Mouse (Mus musculus): Measurements from ENCODE around the gene Gpr4. TPM values are rescaled to one million over a fixed set of nuclear protein-coding genes. Genes with fewer than 3 reads are reported as not detected.

Gpr4 gene
- total and polyA plus RNA-seq, 3 experiments: 0.15 to 0.19 TPM; not detected in 1

GRCm38 (mm10) chr7:19213385-19213784 is 1.0 kb downstream of the Gpr4 start:
- TF ChIP-seq ZKSCAN1 (IDR thresholded peaks at IDR 0.05; ENCODE audit: low read depth, low read length) (no peak), TBP (IDR thresholded peaks at IDR 0.05; ENCODE audit: low read depth, low read length) (no peak), ELF1 (IDR thresholded peaks at IDR 0.05; ENCODE audit: low read depth, low read length) (no peak)
- H3K27me3 ChIP-seq (ENCODE audit: control insufficient read depth in 1 of 2, insufficient read depth in 2 of 2, low read length in 2 of 2): no peaks in the 10 kb centered on the region
- peaks cover 0 to 16% of the 10 kb centered on the region in 2 experiments; a peak in 2 of 4 replicates for H3K36me3 ChIP-seq (ENCODE audit: control insufficient read depth in 1 of 2, insufficient read depth in 2 of 2, low read length in 2 of 2)
- no peaks in the 10 kb centered on the region for H3K79me2 ChIP-seq (ENCODE audit: control insufficient read depth, insufficient read depth, low read length, poor library complexity)
- H3K4me1 ChIP-seq (ENCODE audit: control insufficient read depth in 1 of 2, insufficient read depth in 2 of 2, low read length in 2 of 2): peaks cover 4 to 27% of the 10 kb centered on the region in 2 experiments
- H3K9me3 ChIP-seq (replicated peaks; ENCODE audit: insufficient read depth, low read length): no peaks in the 10 kb centered on the region
- H3K4me3 ChIP-seq (ENCODE audit: control insufficient read depth in 1 of 2, insufficient read depth in 1 of 2, low read depth in 2 of 2, low read length in 2 of 2): no peak overlapping the region
- no peak overlapping the region for H3K27ac ChIP-seq (ENCODE audit: control insufficient read depth, low read depth, low read length)
- DNase-seq (ENCODE audit: low read depth, low spot score): no peak
- H3K9ac ChIP-seq (ENCODE audit: control insufficient read depth, low read depth, low read length, poor library complexity, severe bottlenecking): no peak overlapping the region

GRCm38 (mm10) chr7:19214369-19214768 is 2.0 kb downstream of the Gpr4 start:
- peaks cover 4 to 32% of the 10 kb centered on the region in 2 experiments for H3K4me1 ChIP-seq (ENCODE audit: control insufficient read depth in 1 of 2, insufficient read depth in 2 of 2, low read length in 2 of 2)
- H3K36me3 ChIP-seq (ENCODE audit: control insufficient read depth in 1 of 2, insufficient read depth in 2 of 2, low read length in 2 of 2): peaks cover 0 to 17% of the 10 kb centered on the region in 2 experiments; a peak in 2 of 4 replicates
- TF ChIP-seq MYC (IDR thresholded peaks at IDR 0.05; ENCODE audit: low read depth, low read length): no peak
- TF ChIP-seq USF2 (IDR thresholded peaks at IDR 0.05; ENCODE audit: borderline replicate concordance in 1 of 2, insufficient read depth in 1 of 2, low read depth in 1 of 2, low read length in 2 of 2): no peak
- no peaks in the 10 kb centered on the region for H3K27me3 ChIP-seq (ENCODE audit: control insufficient read depth in 1 of 2, insufficient read depth in 2 of 2, low read length in 2 of 2)
- H3K79me2 ChIP-seq (ENCODE audit: control insufficient read depth, insufficient read depth, low read length, poor library complexity): no peaks in the 10 kb centered on the region
- no peak overlapping the region for H3K9ac ChIP-seq (ENCODE audit: control insufficient read depth, low read depth, low read length, poor library complexity, severe bottlenecking)
- H3K9me3 ChIP-seq (replicated peaks; ENCODE audit: insufficient read depth, low read length): no peaks in the 10 kb centered on the region
- H3K27ac ChIP-seq (ENCODE audit: control insufficient read depth, low read depth, low read length): no peak overlapping the region
- DNase-seq (ENCODE audit: low read depth, low spot score): no peak
- no peak overlapping the region for H3K4me3 ChIP-seq (ENCODE audit: control insufficient read depth in 1 of 2, insufficient read depth in 1 of 2, low read depth in 2 of 2, low read length in 2 of 2)

- H3K27me3 ChIP-seq (ENCODE audit: control insufficient read depth in 1 of 2, insufficient read depth in 2 of 2, low read length in 2 of 2): no peaks in the 10 kb centered on the region
- no peaks in the 10 kb centered on the region for H3K79me2 ChIP-seq (ENCODE audit: control insufficient read depth, insufficient read depth, low read length, poor library complexity)
- H3K9me3 ChIP-seq (replicated peaks; ENCODE audit: insufficient read depth, low read length): no peaks in the 10 kb centered on the region
- peak overlapping the region; percentile 22 to 58; a peak in 3 of 4 replicates for H3K4me3 ChIP-seq (ENCODE audit: control insufficient read depth in 1 of 2, insufficient read depth in 1 of 2, low read depth in 2 of 2, low read length in 2 of 2)
- H3K36me3 ChIP-seq (ENCODE audit: control insufficient read depth in 1 of 2, insufficient read depth in 2 of 2, low read length in 2 of 2): peaks cover 0 to 17% of the 10 kb centered on the region in 2 experiments; a peak in 2 of 4 replicates
- DNase-seq (ENCODE audit: low read depth, low spot score): peak; percentile 71
- H3K4me1 ChIP-seq (ENCODE audit: control insufficient read depth in 1 of 2, insufficient read depth in 2 of 2, low read length in 2 of 2): peaks cover 4 to 32% of the 10 kb centered on the region in 2 experiments
- H3K27ac ChIP-seq (ENCODE audit: control insufficient read depth, low read depth, low read length): peak overlapping the region; percentile 19; the same call in 1 of the 2 replicates
- TF ChIP-seq EP300 (IDR thresholded peaks at IDR 0.05; ENCODE audit: low read depth in 1 of 2, low read length in 2 of 2): peak in 1 of 2 experiments; percentile 24; a peak in 1 of 4 replicates
- peak; percentile 42 for TF ChIP-seq MXI1 (IDR thresholded peaks at IDR 0.05; ENCODE audit: low read depth, low read length)
- 0 out of 2 replicates have a peak, but pooled peaks have one; percentile 37 for TF ChIP-seq ETS1 (IDR thresholded peaks at IDR 0.05; ENCODE audit: low read depth, low read length)
- peak; percentile 82 for TF ChIP-seq GATA1 (IDR thresholded peaks at IDR 0.05; ENCODE audit: low read depth, low read length)
- TF ChIP-seq SIN3A (IDR thresholded peaks at IDR 0.05; ENCODE audit: low read length): peak; percentile 31; the same call in 1 of the 2 replicates
- TF ChIP-seq GABPA (IDR thresholded peaks at IDR 0.05; ENCODE audit: low read depth, low read length): no peak
- peak overlapping the region; percentile 41 for H3K9ac ChIP-seq (ENCODE audit: control insufficient read depth, low read depth, low read length, poor library complexity, severe bottlenecking)
Observed at GRCm38 (mm10) chr7:19214940-19215339, 2.6 kb downstream of the Gpr4 start.
